Mouse (Mus musculus): ENCODE results near the gene Upk1a.

DNA sequence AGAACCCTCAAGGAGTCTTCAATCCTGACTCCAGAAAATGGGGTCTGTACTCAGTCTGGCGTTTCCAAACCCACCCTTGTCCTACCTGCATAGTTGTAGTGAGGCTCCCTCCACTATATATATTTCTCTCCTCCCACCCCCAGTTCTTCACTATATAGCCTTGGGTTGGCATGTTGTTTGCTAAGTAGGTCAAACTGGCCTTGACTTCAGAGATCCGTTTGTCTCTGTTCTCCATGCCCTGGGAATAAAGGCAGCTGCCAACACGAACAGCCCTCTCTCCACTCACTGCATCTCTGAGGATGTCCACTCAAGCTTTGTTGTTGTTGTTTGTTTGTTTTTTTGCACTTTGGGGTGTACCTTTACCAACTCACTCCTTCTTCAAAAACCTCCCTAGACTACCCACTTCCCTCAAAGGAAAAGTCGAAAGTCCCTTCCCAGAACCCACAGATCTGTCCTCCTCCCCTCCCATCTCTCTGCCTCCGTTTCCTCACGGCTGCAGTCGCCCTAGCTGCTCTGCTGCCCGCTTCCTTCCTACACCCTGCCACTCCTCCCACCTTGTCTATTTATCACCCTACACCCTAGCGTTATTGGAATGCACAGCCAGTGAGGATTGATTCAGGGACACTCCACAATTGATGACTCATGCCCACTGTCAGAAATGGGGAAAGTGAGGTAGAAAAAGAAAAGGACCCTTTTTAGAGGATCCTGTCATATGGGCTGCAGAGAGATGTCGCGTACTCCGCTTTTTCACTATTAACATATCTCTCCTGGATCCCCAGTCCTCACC, 53.8 kb downstream of the Upk1a start:
- no peak for TF ChIP-seq CTCF (IDR thresholded peaks at IDR 0.05; ENCODE audit: borderline replicate concordance, extremely low read depth, insufficient read depth, insufficient read length)
- no peak for TF ChIP-seq POLR2A (IDR thresholded peaks at IDR 0.05; ENCODE audit: borderline replicate concordance, extremely low read depth, insufficient read depth, insufficient read length, poor library complexity, severe bottlenecking)
